Mouse (Mus musculus): Measurements from ENCODE around the gene Mtx1. TPM values are rescaled to one million over a fixed set of nuclear protein-coding genes. Genes with fewer than 3 reads are reported as not detected.

Gene Mtx1
- polyA plus RNA-seq, 1 experiment from 2014 or later, result 111 TPM

- Histone ChIP-seq H3K27ac (ENCODE audit: low read depth) (peak overlapping the region; percentile 88), H3K4me2 (ENCODE audit: low read depth, low read length) (peak overlapping the region; percentile 96), H3K9me3 (ENCODE audit: low read length) (no peaks in the 10 kb centered on the region), H3K4me3 (ENCODE audit: low read depth, low read length) (peak overlapping the region; percentile 69), H3K27me3 (ENCODE audit: insufficient read depth, low read length) (no peaks in the 10 kb centered on the region), H3K9ac (replicated peaks) (peak overlapping the region; percentile 69), H3K36me3 (replicated peaks; ENCODE audit: insufficient read depth, low read length) (peaks cover 61% of the 10 kb centered on the region), H3K4me1 (ENCODE audit: insufficient read depth) (peaks cover 20% of the 10 kb centered on the region)
- no peak for ATAC-seq
- no peak for DNase-seq
- WGBS (ENCODE audit: insufficient replicate concordance), result 4% methylated on average over 6 of the region's 6 CpGs
- TF ChIP-seq CTCF (IDR thresholded peaks at IDR 0.05; ENCODE audit: low read depth) (no peak), EP300 (IDR thresholded peaks at IDR 0.05; ENCODE audit: low read depth) (no peak)
Measured at GRCm38 (mm10) chr3:89178107-89178385, 48.8 kb downstream of the Mtx1 start.

GRCm38 (mm10) chr3:89177242-89178106 is 49.4 kb downstream of the Mtx1 start, which contains the start of gene Scamp3:
Gene Scamp3, plus strand, starts transcription at chr3:89177473.
- Histone ChIP-seq H3K27me3 (ENCODE audit: insufficient read depth, low read length) (no peaks in the 10 kb centered on the region), H3K4me3 (ENCODE audit: low read depth, low read length) (peak within 1 kb of the TSS; percentile 69), H3K36me3 (replicated peaks; ENCODE audit: insufficient read depth, low read length) (peaks cover 65% of the 10 kb centered on the region), H3K4me2 (ENCODE audit: low read depth, low read length) (peak within 1 kb of the TSS; percentile 96), H3K9me3 (ENCODE audit: low read length) (no peaks in the 10 kb centered on the region), H3K9ac (replicated peaks) (peak within 1 kb of the TSS; percentile 69), H3K27ac (ENCODE audit: low read depth) (peak within 1 kb of the TSS; percentile 88), H3K4me1 (ENCODE audit: insufficient read depth) (peaks cover 14% of the 10 kb centered on the region)
- peak; percentile 94 for ATAC-seq
- peak; percentile 94 for DNase-seq
- under 1% methylated on average over 43 of the region's 43 CpGs for WGBS (ENCODE audit: insufficient replicate concordance)
- TF ChIP-seq EP300 (IDR thresholded peaks at IDR 0.05; ENCODE audit: low read depth) (no peak), CTCF (IDR thresholded peaks at IDR 0.05; ENCODE audit: low read depth) (no peak)

- H3K36me3 ChIP-seq (replicated peaks; ENCODE audit: insufficient read depth, low read length), result peaks cover 66% of the 10 kb centered on the region
Measured at GRCm38 (mm10) chr3:89176421-89176820, 50.5 kb downstream of the Mtx1 start.

GRCm38 (mm10) chr3:89175544-89175943 is 51.3 kb downstream of the Mtx1 start:
- 91% methylated on average over 10 of the region's 10 CpGs for WGBS (ENCODE audit: insufficient replicate concordance)
- H3K36me3 ChIP-seq (replicated peaks; ENCODE audit: insufficient read depth, low read length), result peaks cover 65% of the 10 kb centered on the region
- H3K9me3 ChIP-seq (ENCODE audit: low read length), result no peaks in the 10 kb centered on the region
- no peak for DNase-seq
- H3K9ac ChIP-seq (replicated peaks), result no peak overlapping the region
- no peak for TF ChIP-seq EP300 (IDR thresholded peaks at IDR 0.05; ENCODE audit: low read depth)
- no peak overlapping the region for H3K4me3 ChIP-seq (ENCODE audit: low read depth, low read length)
- H3K27me3 ChIP-seq (ENCODE audit: insufficient read depth, low read length), result no peaks in the 10 kb centered on the region
- no peak overlapping the region for H3K4me2 ChIP-seq (ENCODE audit: low read depth, low read length)
- H3K4me1 ChIP-seq (ENCODE audit: insufficient read depth), result peaks cover 10% of the 10 kb centered on the region
- no peak overlapping the region for H3K27ac ChIP-seq (ENCODE audit: low read depth)
- no peak for ATAC-seq

More at GRCm38 (mm10) chr3:89176421-89176820, 50.5 kb downstream of the Mtx1 start:
- TF ChIP-seq EP300 (IDR thresholded peaks at IDR 0.05; ENCODE audit: low read depth), result no peak
- no peak for TF ChIP-seq CTCF (IDR thresholded peaks at IDR 0.05; ENCODE audit: low read depth)
- DNase-seq (no peak), ATAC-seq (no peak)
- no peak overlapping the region for H3K4me2 ChIP-seq (ENCODE audit: low read depth, low read length)
- no peak overlapping the region for H3K4me3 ChIP-seq (ENCODE audit: low read depth, low read length)
- 82% methylated on average over 7 of the region's 7 CpGs for WGBS (ENCODE audit: insufficient replicate concordance)
- H3K9me3 ChIP-seq (ENCODE audit: low read length), result no peaks in the 10 kb centered on the region
- no peak overlapping the region for H3K9ac ChIP-seq (replicated peaks)
- H3K27ac ChIP-seq (ENCODE audit: low read depth), result no peak overlapping the region
- peaks cover 10% of the 10 kb centered on the region for H3K4me1 ChIP-seq (ENCODE audit: insufficient read depth)
- no peaks in the 10 kb centered on the region for H3K27me3 ChIP-seq (ENCODE audit: insufficient read depth, low read length)

- H3K4me3 ChIP-seq (ENCODE audit: low read depth, low read length), result no peak overlapping the region
- H3K9ac ChIP-seq (replicated peaks), result no peak overlapping the region
- H3K4me1 ChIP-seq (ENCODE audit: insufficient read depth), result peaks cover 10% of the 10 kb centered on the region
- DNase-seq (no peak), ATAC-seq (no peak)
- no peak overlapping the region for H3K4me2 ChIP-seq (ENCODE audit: low read depth, low read length)
- TF ChIP-seq CTCF (IDR thresholded peaks at IDR 0.05; ENCODE audit: low read depth), result no peak
- no peak for TF ChIP-seq EP300 (IDR thresholded peaks at IDR 0.05; ENCODE audit: low read depth)
- H3K27me3 ChIP-seq (ENCODE audit: insufficient read depth, low read length), result no peaks in the 10 kb centered on the region
- peaks cover 65% of the 10 kb centered on the region for H3K36me3 ChIP-seq (replicated peaks; ENCODE audit: insufficient read depth, low read length)
- H3K9me3 ChIP-seq (ENCODE audit: low read length), result no peaks in the 10 kb centered on the region
- WGBS (ENCODE audit: insufficient replicate concordance), result 92% methylated on average over 11 of the region's 11 CpGs
- H3K27ac ChIP-seq (ENCODE audit: low read depth), result no peak overlapping the region
Measured at GRCm38 (mm10) chr3:89174844-89175243, 52.0 kb downstream of the Mtx1 start.

GRCm38 (mm10) chr3:89166945-89167344 is 59.9 kb downstream of the Mtx1 start:
- Histone ChIP-seq H3K4me1 (ENCODE audit: insufficient read depth) (peaks cover 16% of the 10 kb centered on the region), H3K36me3 (replicated peaks; ENCODE audit: insufficient read depth, low read length) (peaks cover 47% of the 10 kb centered on the region), H3K9ac (replicated peaks) (no peak overlapping the region; the same call in 1 of the 2 replicates), H3K27ac (ENCODE audit: low read depth) (no peak overlapping the region), H3K4me2 (ENCODE audit: low read depth, low read length) (no peak overlapping the region), H3K4me3 (ENCODE audit: low read depth, low read length) (no peak overlapping the region), H3K9me3 (ENCODE audit: low read length) (no peaks in the 10 kb centered on the region), H3K27me3 (ENCODE audit: insufficient read depth, low read length) (no peaks in the 10 kb centered on the region)
- no peak for TF ChIP-seq CTCF (IDR thresholded peaks at IDR 0.05; ENCODE audit: low read depth)
- TF ChIP-seq EP300 (IDR thresholded peaks at IDR 0.05; ENCODE audit: low read depth), result no peak
- ATAC-seq (no peak), DNase-seq (no peak)
- 91% methylated on average over 19 of the region's 19 CpGs for WGBS (ENCODE audit: insufficient replicate concordance)
